Mouse (Mus musculus) liver, embryonic 11.5 days (tissue): ENCODE results near the gene Mettl14. TPM values are rescaled to one million over a fixed set of nuclear protein-coding genes. Genes with fewer than 3 reads are reported as not detected.

Source experiments
- ATAC-seq: fragments of 200-750 bp; cut with Nextera tagmentation; replicated peaks from 2 replicates; pipeline ENCODE4 v1.8.0; 2017; ENCODE audit warnings: moderate number of reproducible peaks, mild to moderate bottlenecking, moderate TSS enrichment, moderate library complexity; ENCODE audit not compliant: low FRiP score
- DNase-seq: peaks from one replicate; pipeline ENCODE4 v3.0.0-alpha.2; 2017; ENCODE audit warnings: low spot score
- H3K27ac ChIP-seq: fragments of 300-500 bp; sonication (generic); 2 replicates; pipeline ENCODE4 v1.5.1; 2014; ENCODE audit warnings: mild to moderate bottlenecking, low read depth, low read length, control low read depth
- H3K27me3 ChIP-seq: fragments of 300-500 bp; sonication (generic); replicated peaks from 2 replicates; pipeline ENCODE4 v1.6.1; 2014; ENCODE audit warnings: low read length, mixed read lengths; ENCODE audit not compliant: control insufficient read depth, insufficient read depth
- H3K36me3 ChIP-seq: fragments of 300-500 bp; sonication (generic); 2 replicates; pipeline ENCODE4 v1.6.1; 2014; ENCODE audit warnings: mild to moderate bottlenecking, low read length, moderate library complexity, mixed read lengths; ENCODE audit not compliant: control insufficient read depth, insufficient read depth
- H3K4me1 ChIP-seq: fragments of 300-500 bp; sonication (generic); replicated peaks from 2 replicates; pipeline ENCODE4 v1.6.1; 2014; ENCODE audit warnings: low read length, mixed read lengths; ENCODE audit not compliant: control insufficient read depth, insufficient read depth
- H3K4me2 ChIP-seq: fragments of 300-500 bp; sonication (generic); 2 replicates; pipeline ENCODE4 v1.6.1; 2014; ENCODE audit warnings: mild to moderate bottlenecking, control low read depth, moderate library complexity
- H3K4me3 ChIP-seq: fragments of 300-500 bp; sonication (generic); 2 replicates; pipeline ENCODE4 v1.5.1; 2014; ENCODE audit warnings: low read depth, low read length, control low read depth
- H3K9ac ChIP-seq: fragments of 300-500 bp; sonication (generic); 2 replicates; pipeline ENCODE4 v1.6.1; 2014; ENCODE audit warnings: low read depth, low read length, control low read depth
- H3K9me3 ChIP-seq: fragments of 300-500 bp; sonication (generic); 2 replicates; pipeline ENCODE4 v1.6.1; 2016; ENCODE audit warnings: low read length, inconsistent platforms, mixed read lengths; ENCODE audit not compliant: control insufficient read depth
- WGBS: fragments of 180-500 bp; shearing (Covaris S2); extraction: QIAGEN DNeasy Blood & Tissue Kit; methylation state at CpG from one replicate; pipeline ENCODE4 v1.1.7; 2014; 5-methylcytosine and 5-hydroxymethylcytosine counted together
- polyA plus RNA-seq: library from polyadenylated mRNA; unstranded; fragments of >200 nt; fragmentation: Nextera tagmentation; extraction: Ambion mirVana; gene quantifications from 2 replicates; pipeline ENCODE4 v1.2.1, GENCODE M21; 2014

The Mettl14 gene
- 17.9 and 18.2 TPM in 2 replicates for polyA plus RNA-seq

GRCm38 (mm10) chr3:123385486-123386156 is at the start of gene Mettl14:
TSS of gene Mettl14 (minus strand) at chr3:123386108.
- peak within 1 kb of the TSS; percentile 92 for H3K27ac ChIP-seq
- peaks cover 9% of the 10 kb centered on the region; the same call in 1 of the 2 replicates for H3K36me3 ChIP-seq
- no peaks in the 10 kb centered on the region for H3K27me3 ChIP-seq
- H3K4me2 ChIP-seq = peak within 1 kb of the TSS; percentile 88
- H3K4me3 ChIP-seq = peak within 1 kb of the TSS; percentile 77
- ATAC-seq (peak; percentile 100), DNase-seq (peak; percentile 93)
- H3K9ac ChIP-seq = peak within 1 kb of the TSS; percentile 80
- WGBS = under 1% methylated on average over 41 of the region's 41 CpGs
- H3K9me3 ChIP-seq = no peaks in the 10 kb centered on the region
- H3K4me1 ChIP-seq = peaks cover 4% of the 10 kb centered on the region; the same call in 1 of the 2 replicates

DNA sequence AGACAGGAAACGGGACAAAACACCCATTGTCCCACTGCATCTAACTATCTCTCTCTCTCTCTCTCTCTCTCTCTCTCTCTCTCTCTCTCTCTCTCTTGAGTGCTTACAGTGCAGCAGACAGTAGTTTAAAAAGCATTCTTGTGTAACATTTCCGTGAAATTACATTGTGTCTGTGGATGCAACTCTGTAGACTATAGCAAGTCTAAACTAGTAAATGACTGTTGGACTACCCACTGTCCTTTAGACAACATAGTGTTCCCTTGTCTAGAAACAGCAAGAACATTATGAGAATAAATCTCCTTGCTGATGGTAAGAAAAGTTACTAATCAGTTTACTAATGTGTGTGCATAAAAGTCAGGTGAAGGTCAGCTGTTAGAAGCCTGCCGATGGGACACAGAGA is 47.5 kb upstream of the Mettl14 start:
- H3K4me3 ChIP-seq = no peak overlapping the region
- 86% methylated on average over 3 of the region's 3 CpGs for WGBS

DNA sequence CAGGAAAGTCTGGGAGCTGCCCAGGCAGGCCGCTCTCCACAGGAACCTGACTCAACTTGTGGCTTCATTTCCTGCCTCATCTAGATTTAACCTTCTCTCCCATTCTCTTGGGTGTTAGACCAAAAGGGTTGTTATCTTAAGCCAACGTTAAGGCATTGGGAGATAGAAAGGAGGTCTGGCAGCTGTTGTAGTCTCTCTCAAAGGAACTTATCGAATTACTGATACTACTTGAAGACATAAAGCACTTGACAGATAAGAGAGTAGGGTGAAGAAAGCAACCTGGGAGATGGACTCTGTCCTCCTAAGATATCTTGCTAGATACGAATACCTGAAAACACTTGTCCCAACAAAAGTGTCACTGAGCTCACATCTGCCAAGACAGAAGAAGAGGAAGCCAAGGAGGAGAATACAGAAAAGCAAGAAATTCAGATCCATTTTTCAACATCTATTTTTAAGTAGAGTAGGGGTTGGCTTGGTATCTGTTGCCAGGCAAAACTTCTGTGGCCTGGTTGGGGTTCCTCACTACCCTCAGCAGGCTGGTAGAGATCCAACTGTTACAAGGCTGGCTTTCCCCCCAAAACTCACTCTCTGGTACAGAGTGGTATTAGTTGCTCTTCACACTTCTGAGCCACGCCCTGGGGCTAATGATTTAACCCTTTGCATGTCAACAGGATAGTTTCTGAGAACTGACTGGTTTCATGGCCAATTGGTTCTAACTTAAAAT is 46.2 kb upstream of the Mettl14 start:
- Histone ChIP-seq H3K27me3 (no peaks in the 10 kb centered on the region), H3K4me2 (peak overlapping the region; percentile 35), H3K27ac (no peak overlapping the region; the same call in 1 of the 2 replicates), H3K4me3 (no peak overlapping the region), H3K9ac (no peak overlapping the region), H3K9me3 (no peaks in the 10 kb centered on the region), H3K36me3 (no peaks in the 10 kb centered on the region), H3K4me1 (no peaks in the 10 kb centered on the region; the same call in 1 of the 2 replicates)
- ATAC-seq = peak; percentile 79
- no peak for DNase-seq
- WGBS = 26% methylated on average over 5 of the region's 5 CpGs

More for the DNA sequence above, 47.5 kb upstream of the Mettl14 start:
- ATAC-seq = no peak
- DNase-seq = no peak
- H3K36me3 ChIP-seq = no peaks in the 10 kb centered on the region
- H3K27ac ChIP-seq = no peak overlapping the region
- H3K27me3 ChIP-seq = no peaks in the 10 kb centered on the region
- H3K9me3 ChIP-seq = no peaks in the 10 kb centered on the region
- no peak overlapping the region for H3K9ac ChIP-seq
- no peaks in the 10 kb centered on the region; the same call in 1 of the 2 replicates for H3K4me1 ChIP-seq
- no peak overlapping the region for H3K4me2 ChIP-seq

DNA sequence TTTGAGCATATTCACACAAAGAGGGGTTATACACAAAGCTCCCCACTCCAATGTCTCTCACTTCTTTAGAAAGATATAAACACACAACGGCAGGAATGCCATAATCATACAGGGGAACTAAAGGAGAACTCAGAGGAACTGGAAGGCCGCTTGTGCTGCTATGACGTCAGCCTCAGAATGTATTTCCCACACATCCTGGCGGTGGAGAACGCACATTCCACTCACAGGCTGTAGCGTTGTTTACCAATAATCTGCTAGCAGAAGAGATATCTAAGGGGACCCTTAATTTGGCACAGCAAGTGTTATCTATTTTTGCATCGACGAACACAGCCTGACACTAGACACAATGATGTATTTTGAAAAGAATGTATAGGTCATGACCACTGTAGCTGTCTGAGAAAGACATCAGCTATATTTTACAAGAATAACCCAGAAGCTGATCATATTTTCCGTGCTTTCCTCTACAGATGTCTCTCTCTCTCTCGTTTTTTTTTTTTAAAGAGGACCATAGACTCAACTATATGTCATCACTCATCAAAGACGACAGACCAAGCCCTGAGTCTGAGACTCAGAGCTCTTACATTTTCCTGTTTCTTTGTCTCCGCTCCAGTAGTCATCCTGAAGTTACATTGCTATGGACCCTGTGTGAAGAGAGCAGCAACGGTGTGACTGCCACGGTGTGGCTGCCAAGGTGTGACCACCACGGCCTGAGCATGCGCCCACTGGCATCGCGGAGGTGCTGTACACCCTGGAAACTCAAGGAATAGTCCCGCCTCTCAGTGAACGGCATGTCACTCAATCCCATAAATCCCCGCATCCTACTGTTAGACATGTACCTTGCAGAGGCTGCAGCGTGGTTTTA is 43.9 kb upstream of the Mettl14 start:
- H3K27me3 ChIP-seq = no peaks in the 10 kb centered on the region
- 74% methylated on average over 22 of the region's 22 CpGs for WGBS
- H3K4me3 ChIP-seq = no peak overlapping the region
- no peak overlapping the region for H3K27ac ChIP-seq
- no peaks in the 10 kb centered on the region; the same call in 1 of the 2 replicates for H3K4me1 ChIP-seq
- H3K9me3 ChIP-seq = no peaks in the 10 kb centered on the region
- H3K4me2 ChIP-seq = no peak overlapping the region
- no peaks in the 10 kb centered on the region for H3K36me3 ChIP-seq
- DNase-seq (no peak), ATAC-seq (no peak)
- no peak overlapping the region for H3K9ac ChIP-seq

DNA sequence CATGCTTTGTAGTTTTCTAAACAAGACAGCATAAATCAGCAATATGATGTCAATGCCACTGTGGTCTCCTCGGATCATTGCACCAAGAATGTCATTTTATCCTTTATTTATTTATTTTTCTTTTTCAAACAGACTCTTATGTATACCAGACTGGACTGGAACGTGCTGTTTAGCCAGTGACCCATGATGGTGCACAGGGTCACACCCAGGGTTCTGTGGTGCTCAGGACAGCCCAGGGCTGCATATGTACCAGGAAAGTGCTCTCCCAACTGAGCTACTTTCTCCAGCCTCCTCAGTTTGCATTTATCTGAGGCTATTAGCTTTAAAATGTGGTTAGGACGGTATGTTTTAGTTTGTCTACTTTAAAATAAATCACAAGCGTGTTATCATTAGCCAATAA is 42.1 kb upstream of the Mettl14 start:
- 63% methylated on average over 4 of the region's 4 CpGs for WGBS
- Histone ChIP-seq H3K9me3 (no peaks in the 10 kb centered on the region), H3K4me1 (no peaks in the 10 kb centered on the region; the same call in 1 of the 2 replicates), H3K9ac (no peak overlapping the region), H3K4me2 (no peak overlapping the region), H3K27ac (no peak overlapping the region), H3K4me3 (no peak overlapping the region), H3K27me3 (no peaks in the 10 kb centered on the region), H3K36me3 (no peaks in the 10 kb centered on the region)
- ATAC-seq (no peak), DNase-seq (no peak)

- WGBS = 75% methylated on average over 2 of the region's 2 CpGs
- no peak for DNase-seq
- H3K9ac ChIP-seq = no peak overlapping the region
Measured at GRCm38 (mm10) chr3:123425647-123426046, 39.7 kb upstream of the Mettl14 start.

DNA sequence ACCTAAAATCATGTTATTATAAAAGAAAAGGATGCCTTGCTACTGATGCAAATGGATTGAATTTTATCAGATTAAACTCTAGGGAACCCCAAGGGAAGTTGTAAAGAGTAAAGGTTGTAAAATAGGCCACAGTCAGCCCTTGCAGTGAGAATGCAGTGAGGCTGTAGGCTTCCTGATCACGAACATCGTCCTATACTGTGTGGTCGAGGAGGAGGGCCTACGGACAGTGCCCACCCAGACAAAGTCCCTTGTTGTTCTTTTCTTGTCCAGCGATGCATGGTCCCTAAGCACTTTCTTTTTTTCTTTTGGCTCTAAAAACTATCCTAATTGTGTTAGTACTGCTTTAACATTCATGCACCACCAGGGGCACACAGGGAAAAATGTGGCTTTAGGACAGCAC is 27.3 kb upstream of the Mettl14 start:
- H3K27ac ChIP-seq = no peak overlapping the region
- DNase-seq (no peak), ATAC-seq (no peak)
- no peak overlapping the region for H3K4me2 ChIP-seq
- H3K27me3 ChIP-seq = no peaks in the 10 kb centered on the region
- H3K4me1 ChIP-seq = no peaks in the 10 kb centered on the region
- no peak overlapping the region for H3K4me3 ChIP-seq
- H3K9me3 ChIP-seq = no peaks in the 10 kb centered on the region
- H3K36me3 ChIP-seq = no peaks in the 10 kb centered on the region
- H3K9ac ChIP-seq = no peak overlapping the region
- WGBS = 78% methylated on average over 5 of the region's 5 CpGs

More at GRCm38 (mm10) chr3:123425647-123426046, 39.7 kb upstream of the Mettl14 start:
- no peak overlapping the region for H3K4me3 ChIP-seq
- H3K9me3 ChIP-seq = no peaks in the 10 kb centered on the region
- no peak for ATAC-seq
- H3K4me1 ChIP-seq = no peaks in the 10 kb centered on the region; the same call in 1 of the 2 replicates
- H3K4me2 ChIP-seq = no peak overlapping the region
- no peaks in the 10 kb centered on the region for H3K36me3 ChIP-seq
- no peaks in the 10 kb centered on the region for H3K27me3 ChIP-seq
- no peak overlapping the region for H3K27ac ChIP-seq

DNA sequence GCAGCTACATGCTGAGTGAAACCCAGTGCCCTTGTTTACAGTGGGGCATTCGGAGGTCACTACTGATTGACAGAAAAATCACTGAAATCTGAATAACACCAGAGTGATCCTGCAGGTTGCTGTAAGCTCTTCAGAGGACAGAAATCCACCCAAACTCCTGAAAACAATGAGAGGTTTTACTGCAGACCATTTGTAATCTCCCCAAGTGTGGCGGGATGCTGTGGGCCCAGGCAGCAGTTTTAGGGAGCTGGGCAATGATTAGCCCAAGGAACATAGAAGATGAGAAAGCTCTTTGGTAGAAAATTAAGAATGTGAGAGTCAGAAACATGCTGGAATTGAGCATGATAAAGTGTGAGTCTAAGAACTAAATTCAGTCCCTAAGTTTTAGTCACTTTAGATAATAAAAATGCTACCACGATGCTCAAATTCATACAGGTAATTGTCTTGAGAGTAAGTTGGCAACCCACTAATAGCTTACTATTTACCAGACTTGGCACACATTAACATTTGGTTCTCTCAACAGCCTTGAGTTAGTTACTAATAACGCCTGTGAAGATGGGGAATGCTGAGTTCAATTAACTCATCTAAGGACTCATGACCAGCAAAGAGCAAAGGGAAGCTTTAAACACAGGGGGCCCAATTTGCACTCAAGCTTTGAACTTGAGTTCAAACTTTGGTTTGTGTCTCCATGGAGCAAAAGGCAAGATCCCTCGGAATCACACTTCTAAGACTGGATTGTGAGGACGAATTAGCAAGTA is 26.1 kb upstream of the Mettl14 start:
- H3K4me1 ChIP-seq = no peaks in the 10 kb centered on the region
- no peak overlapping the region for H3K27ac ChIP-seq
- H3K4me2 ChIP-seq = no peak overlapping the region
- no peak overlapping the region for H3K9ac ChIP-seq
- H3K9me3 ChIP-seq = no peaks in the 10 kb centered on the region
- DNase-seq (no peak), ATAC-seq (no peak)
- H3K4me3 ChIP-seq = no peak overlapping the region
- WGBS = 71% methylated on average over 6 of the region's 6 CpGs
- no peaks in the 10 kb centered on the region for H3K36me3 ChIP-seq
- no peaks in the 10 kb centered on the region for H3K27me3 ChIP-seq
